Mouse (Mus musculus) frontal cortex, postnatal 14 days (tissue): ENCODE results near the gene Prr29.

Experiments
- DNase-seq, 2 experiments: peaks; one replicate each; pipeline ENCODE4 v3.0.0; 2022; ENCODE audit warnings: low spot score in 2 of 2

Gene Prr29

DNA sequence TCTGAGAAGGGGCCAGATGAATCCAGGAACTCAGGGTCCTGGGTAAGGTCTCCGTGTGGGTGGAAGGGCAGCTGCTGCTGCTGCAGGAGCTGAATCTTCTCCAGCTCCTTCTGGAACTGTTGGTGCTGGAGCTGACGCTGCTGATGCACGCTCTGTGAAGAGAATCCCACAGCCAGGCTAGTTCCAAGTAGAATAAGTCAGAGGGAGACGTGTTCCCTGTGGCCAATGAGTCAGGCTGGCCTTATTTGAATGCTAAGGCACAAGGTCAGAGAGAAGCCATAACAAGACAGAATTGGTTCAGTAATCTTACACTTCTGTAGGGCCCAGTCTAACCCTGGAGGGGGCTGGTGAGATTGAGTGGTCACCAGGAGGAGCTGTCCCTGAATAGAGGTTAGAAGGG, 44.7 kb downstream of the Prr29 start:
- no peak for DNase-seq

- no peak for DNase-seq
Measured at GRCm38 (mm10) chr11:106410507-106410906, 45.2 kb downstream of the Prr29 start.

GRCm38 (mm10) chr11:106411157-106411556, 45.9 kb downstream of the Prr29 start:
- DNase-seq = no peak

- no peak for DNase-seq
Measured at GRCm38 (mm10) chr11:106412641-106413360, 47.5 kb downstream of the Prr29 start.

DNA sequence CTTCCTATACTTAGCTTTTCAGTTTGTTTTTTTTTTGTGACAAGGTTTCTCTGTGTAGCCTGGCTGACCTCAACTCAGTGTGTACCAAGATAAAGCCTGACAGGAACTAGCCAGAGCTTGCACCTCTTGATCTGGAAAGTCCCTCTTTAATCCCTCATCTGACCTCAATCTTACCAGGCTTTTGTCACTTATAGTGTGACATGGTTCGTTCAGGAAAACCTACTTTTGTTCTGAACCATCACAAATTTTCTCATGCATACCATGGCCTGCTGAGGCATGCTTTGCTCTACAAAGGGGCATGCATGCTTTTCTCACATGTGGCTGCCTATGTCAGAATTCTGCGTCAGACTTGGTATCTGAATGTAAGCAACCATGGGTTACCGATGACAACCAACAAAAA, 51.1 kb downstream of the Prr29 start:
- DNase-seq = no peak

GRCm38 (mm10) chr11:106417860-106418259, 52.6 kb downstream of the Prr29 start:
- DNase-seq = no peak

DNA sequence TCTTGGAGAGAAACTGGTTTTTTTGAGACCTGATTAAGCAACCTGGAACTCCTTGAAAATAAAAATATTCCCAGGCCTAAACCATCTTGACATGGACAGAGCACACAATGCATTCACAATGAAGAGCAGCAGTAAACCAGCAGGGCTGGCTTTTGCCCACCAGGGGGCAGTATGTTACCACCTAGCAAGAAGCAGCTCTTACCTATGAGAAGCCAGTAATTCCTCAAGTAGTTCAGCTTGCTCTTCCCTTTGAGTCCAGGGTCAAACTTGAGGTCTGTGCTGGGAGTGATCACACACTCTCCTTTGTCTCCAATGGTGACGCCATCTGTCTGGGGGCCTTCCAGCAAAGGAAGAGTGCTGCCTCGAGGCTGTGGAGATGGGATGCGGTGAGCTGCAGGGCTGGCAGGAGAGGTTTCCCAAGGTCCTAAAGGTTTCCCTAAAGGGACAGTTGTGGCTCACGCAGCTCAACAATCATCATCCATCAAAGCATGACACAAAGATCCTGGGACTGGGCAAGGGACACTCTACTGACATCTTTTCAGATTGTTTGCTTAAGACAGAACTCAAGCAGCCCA, 53.4 kb downstream of the Prr29 start:
- DNase-seq = peak; percentile 59 to 81

GRCm38 (mm10) chr11:106419262-106420102, 54.2 kb downstream of the Prr29 start:
- no peak for DNase-seq

DNA sequence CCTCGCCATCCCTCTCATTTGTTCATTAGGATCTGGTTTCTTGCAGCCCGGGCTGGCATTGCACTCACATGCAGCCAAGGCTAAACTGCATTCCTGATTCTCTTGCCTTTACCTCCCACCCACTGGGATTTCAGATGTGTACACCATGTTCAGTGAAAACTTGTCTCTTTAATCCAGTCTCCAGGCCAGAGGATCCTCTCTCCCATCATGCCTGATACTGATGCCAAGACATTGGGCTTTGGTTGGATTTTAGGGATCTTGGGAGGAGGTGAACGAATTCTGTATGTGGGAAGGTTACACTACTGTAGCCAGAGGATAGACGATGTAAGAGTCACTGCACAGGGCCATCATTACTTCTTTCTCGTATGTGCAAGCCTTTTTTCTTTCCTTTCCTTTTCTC, 59.9 kb downstream of the Prr29 start:
- no peak for DNase-seq

- no peak for DNase-seq
Measured at GRCm38 (mm10) chr11:106426447-106426846, 61.2 kb downstream of the Prr29 start.
